Mouse (Mus musculus) cerebellum, adult 18-20 months (tissue): Measurements from ENCODE around the gene Ikbip.

Source experiments
- DNase-seq, 2 experiments: peaks; one replicate each; pipeline ENCODE4 v3.0.0; 2021

The Ikbip gene

GRCm38 (mm10) chr10:91082550-91083392 lies at the start of gene Ikbip, which contains the start of gene Apaf1:
TSS of gene Ikbip (plus strand) at chr10:91082940.
TSS of gene Apaf1 (minus strand) at chr10:91082770.
- peak; percentile 99 to 100 for DNase-seq

GRCm38 (mm10) chr10:91033942-91034341 lies 48.8 kb upstream of the Ikbip start:
- DNase-seq, result peak; percentile 77 to 82

GRCm38 (mm10) chr10:91049696-91050095 lies 33.0 kb upstream of the Ikbip start:
- peak; percentile 48 to 56 for DNase-seq

- DNase-seq, result no peak
Measured at GRCm38 (mm10) chr10:91051156-91051555, 31.6 kb upstream of the Ikbip start.

GRCm38 (mm10) chr10:91052734-91053133 lies 30.0 kb upstream of the Ikbip start:
- no peak for DNase-seq

- no peak for DNase-seq
Measured at GRCm38 (mm10) chr10:91060742-91061141, 22.0 kb upstream of the Ikbip start.

GRCm38 (mm10) chr10:91062355-91062754 lies 20.4 kb upstream of the Ikbip start:
- no peak for DNase-seq

GRCm38 (mm10) chr10:91071768-91072167 lies 11.0 kb upstream of the Ikbip start:
- DNase-seq, result no peak

GRCm38 (mm10) chr10:91073345-91073744 lies 9.4 kb upstream of the Ikbip start:
- no peak for DNase-seq

- DNase-seq, result no peak
Measured at GRCm38 (mm10) chr10:91076667-91077066, 6.1 kb upstream of the Ikbip start.

GRCm38 (mm10) chr10:91080540-91080939 lies 2.2 kb upstream of the Ikbip start:
- DNase-seq, result no peak

- DNase-seq, result no peak
Measured at GRCm38 (mm10) chr10:91081959-91082507, 707 bp upstream of the Ikbip start.

- no peak for DNase-seq
Measured at GRCm38 (mm10) chr10:91083393-91083927, 720 bp downstream of the Ikbip start.

GRCm38 (mm10) chr10:91092812-91093211 lies 10.1 kb downstream of the Ikbip start:
- DNase-seq, result no peak

GRCm38 (mm10) chr10:91094251-91095104 lies 11.7 kb downstream of the Ikbip start:
- DNase-seq, result no peak

GRCm38 (mm10) chr10:91098056-91098455 lies 15.3 kb downstream of the Ikbip start:
- no peak for DNase-seq

GRCm38 (mm10) chr10:91100101-91100500 lies 17.4 kb downstream of the Ikbip start:
- no peak for DNase-seq

GRCm38 (mm10) chr10:91101936-91102335 lies 19.2 kb downstream of the Ikbip start:
- no peak for DNase-seq

GRCm38 (mm10) chr10:91102799-91103590 lies 20.3 kb downstream of the Ikbip start:
- no peak for DNase-seq

- no peak for DNase-seq
Measured at GRCm38 (mm10) chr10:91105981-91106380, 23.2 kb downstream of the Ikbip start.

- DNase-seq, result no peak
Measured at GRCm38 (mm10) chr10:91109841-91110240, 27.1 kb downstream of the Ikbip start.

GRCm38 (mm10) chr10:91116958-91117357 lies 34.2 kb downstream of the Ikbip start:
- no peak for DNase-seq
